Mouse (Mus musculus) small intestine, adult 2 months (tissue): ENCODE measurements at regions not wholly inside any gene's neighbourhood (a gene's known extent, or its start where the extent isn't known, plus 50 kb on each side); places are given as distances from the start of the nearest gene placed in this dataset.

ENCODE experiments used
- H3K27ac ChIP-seq: fragments of 200-500 bp; 2 replicates; pipeline ENCODE4 v1.5.1; 2012; ENCODE audit warnings: low read depth, low read length, control low read depth, inconsistent platforms; ENCODE audit not compliant: insufficient read depth
- H3K27me3 ChIP-seq: fragments of 200-500 bp; 2 replicates; pipeline ENCODE4 v1.6.1; 2012; ENCODE audit warnings: mild to moderate bottlenecking, moderate library complexity, low read length, inconsistent platforms; ENCODE audit not compliant: control insufficient read depth, insufficient read depth
- H3K36me3 ChIP-seq: fragments of 200-500 bp; 2 replicates; pipeline ENCODE4 v1.6.1; 2012; ENCODE audit warnings: mild to moderate bottlenecking, low read length, control low read depth, inconsistent platforms; ENCODE audit not compliant: control insufficient read depth, insufficient read depth
- H3K4me1 ChIP-seq: fragments of 200-500 bp; 2 replicates; pipeline ENCODE4 v1.6.1; 2012; ENCODE audit warnings: low read length, inconsistent platforms, mixed read lengths; ENCODE audit not compliant: control insufficient read depth, insufficient read depth, insufficient read length
- H3K4me3 ChIP-seq: fragments of 200-500 bp; 2 replicates; pipeline ENCODE4 v1.5.1; 2012; ENCODE audit warnings: low read depth, mild to moderate bottlenecking, control low read depth, inconsistent platforms, low read length, moderate library complexity
- CTCF ChIP-seq: fragments of 200-500 bp; IDR thresholded peaks from 2 replicates; pipeline ENCODE4 v1.5.1; 2012; ENCODE audit warnings: low read depth, mild to moderate bottlenecking, control low read depth, inconsistent platforms, low read length, moderate library complexity, mixed read lengths; ENCODE audit not compliant: insufficient replicate concordance, insufficient read length; ENCODE audit errors: extremely low read depth
- POLR2A ChIP-seq: fragments of 200-500 bp; IDR thresholded peaks from 2 replicates; pipeline ENCODE4 v1.6.1; 2012; ENCODE audit warnings: low read depth, mild to moderate bottlenecking, control low read depth, inconsistent platforms, low read length, moderate library complexity
- WGBS: fragments of 180-500 bp; shearing (Covaris S2); methylation state at CpG from one replicate; pipeline ENCODE4 v1.1.7; 2018; 5-methylcytosine and 5-hydroxymethylcytosine counted together

- H3K4me3 ChIP-seq: no peak overlapping the region
- no peak overlapping the region for H3K27ac ChIP-seq
- TF ChIP-seq CTCF (no peak), POLR2A (no peak)
- H3K4me1 ChIP-seq: no peaks in the 10 kb centered on the region
- WGBS: 65% methylated on average over 4 of the region's 4 CpGs
- no peaks in the 10 kb centered on the region for H3K27me3 ChIP-seq
- no peaks in the 10 kb centered on the region for H3K36me3 ChIP-seq
Measured at GRCm38 (mm10) chr11:8051499-8051898, 612.8 kb downstream of the Tns3 start.

GRCm38 (mm10) chr11:8045086-8045485 is 619.2 kb downstream of the Tns3 start:
- Histone ChIP-seq H3K4me1 (no peaks in the 10 kb centered on the region; the same call in 1 of the 2 replicates), H3K27ac (no peak overlapping the region), H3K36me3 (no peaks in the 10 kb centered on the region), H3K27me3 (no peaks in the 10 kb centered on the region), H3K4me3 (no peak overlapping the region)
- TF ChIP-seq POLR2A: no peak
- TF ChIP-seq CTCF: no peak
- WGBS: 25% methylated on average over 3 of the region's 3 CpGs

- no peak overlapping the region for H3K4me3 ChIP-seq
- H3K27me3 ChIP-seq: no peaks in the 10 kb centered on the region
- H3K27ac ChIP-seq: no peak overlapping the region
- WGBS: 54% methylated on average over 2 of the region's 2 CpGs
- no peaks in the 10 kb centered on the region for H3K36me3 ChIP-seq
- TF ChIP-seq POLR2A (no peak), CTCF (no peak)
- no peaks in the 10 kb centered on the region for H3K4me1 ChIP-seq
Measured at GRCm38 (mm10) chr11:8030119-8030518, 634.2 kb downstream of the Tns3 start.

GRCm38 (mm10) chr11:8007801-8008200 is 656.5 kb downstream of the Tns3 start:
- no peaks in the 10 kb centered on the region for H3K36me3 ChIP-seq
- 71% methylated on average over 1 of the region's 1 CpGs for WGBS

GRCm38 (mm10) chr11:7981031-7981430 is 683.3 kb downstream of the Tns3 start:
- no peak overlapping the region for H3K4me3 ChIP-seq
- no peaks in the 10 kb centered on the region for H3K27me3 ChIP-seq
- no peak overlapping the region for H3K27ac ChIP-seq
- no peaks in the 10 kb centered on the region for H3K4me1 ChIP-seq
- TF ChIP-seq CTCF (no peak), POLR2A (no peak)
- no peaks in the 10 kb centered on the region for H3K36me3 ChIP-seq

More at GRCm38 (mm10) chr11:8007801-8008200, 656.5 kb downstream of the Tns3 start:
- Histone ChIP-seq H3K27me3 (no peaks in the 10 kb centered on the region), H3K4me1 (no peaks in the 10 kb centered on the region), H3K27ac (no peak overlapping the region), H3K4me3 (no peak overlapping the region)
- TF ChIP-seq POLR2A (no peak), CTCF (no peak)

GRCm38 (mm10) chr11:7975845-7976244 is 688.5 kb downstream of the Tns3 start:
- no peaks in the 10 kb centered on the region for H3K36me3 ChIP-seq
- no peak overlapping the region for H3K4me3 ChIP-seq
- no peaks in the 10 kb centered on the region for H3K27me3 ChIP-seq
- 77% methylated on average over 9 of the region's 9 CpGs for WGBS
- no peaks in the 10 kb centered on the region for H3K4me1 ChIP-seq
- TF ChIP-seq POLR2A: no peak
- TF ChIP-seq CTCF: no peak
- H3K27ac ChIP-seq: no peak overlapping the region

GRCm38 (mm10) chr11:7949931-7950330 is 714.4 kb downstream of the Tns3 start:
- no peaks in the 10 kb centered on the region for H3K36me3 ChIP-seq
- H3K27me3 ChIP-seq: no peaks in the 10 kb centered on the region
- no peak overlapping the region for H3K4me3 ChIP-seq
- no peak for TF ChIP-seq POLR2A
- no peak for TF ChIP-seq CTCF
- H3K4me1 ChIP-seq: peaks cover 2% of the 10 kb centered on the region; the same call in 1 of the 2 replicates
- H3K27ac ChIP-seq: no peak overlapping the region
